Mouse (Mus musculus): Measurements from ENCODE around the gene Pdpk1. TPM values are rescaled to one million over a fixed set of nuclear protein-coding genes. Genes with fewer than 3 reads are reported as not detected.

Pdpk1 gene
- total and polyA plus RNA-seq, 3 experiments, result 24.7 to 62.0 (median 56.4) TPM

GRCm38 (mm10) chr17:24036954-24037353, 113.8 kb downstream of the Pdpk1 start:
- DNase-seq, result peak; percentile 46

- no peak for DNase-seq
These were observed 115.6 kb downstream of the Pdpk1 start for GRCm38 (mm10) chr17:24035087-24035486.

GRCm38 (mm10) chr17:24030551-24030950, 120.2 kb downstream of the Pdpk1 start:
- no peak for DNase-seq

- no peak for DNase-seq
These were observed 121.2 kb downstream of the Pdpk1 start for GRCm38 (mm10) chr17:24029477-24029876.

Other genes starting within 250 kb of the Pdpk1 start
- not detected for gene Dcpp3, start 233.5 kb downstream of the Pdpk1 start, total RNA-seq (2021)
- gene Dcpp3, start 233.5 kb downstream of the Pdpk1 start, polyA plus RNA-seq (2012; rRNA removed), result not detected in 2 replicates
- gene Sbp, start 209.3 kb downstream of the Pdpk1 start, total RNA-seq (2021), result not detected
- not detected in 2 replicates for gene Sbp, start 209.3 kb downstream of the Pdpk1 start, polyA plus RNA-seq (2012; rRNA removed)
- gene Sbpl, start 195.7 kb downstream of the Pdpk1 start, total RNA-seq (2021), result not detected
- not detected in 2 replicates for gene Sbpl, start 195.7 kb downstream of the Pdpk1 start, polyA plus RNA-seq (2012; rRNA removed)
- under 1 TPM; 0.21 to 0.26 TPM for gene Prss30, start 170.4 kb downstream of the Pdpk1 start, total RNA-seq (2021)
- 0.63 and 0.74 TPM in 2 replicates for gene Prss30, start 170.4 kb downstream of the Pdpk1 start, polyA plus RNA-seq (2012; rRNA removed)
- gene Prss22, start 152.8 kb downstream of the Pdpk1 start, total RNA-seq (2021), result not detected
- gene Prss22, start 152.8 kb downstream of the Pdpk1 start, polyA plus RNA-seq (2012; rRNA removed), result not detected in 2 replicates
- under 1 TPM; 0.24 to 0.46 TPM for gene Prss27, start 112.8 kb downstream of the Pdpk1 start, total RNA-seq (2021)
- gene Prss27, start 112.8 kb downstream of the Pdpk1 start, polyA plus RNA-seq (2012; rRNA removed), result 0.58 and 0.68 TPM in 2 replicates
- gene Kctd5, start 77.4 kb downstream of the Pdpk1 start, total RNA-seq (2021), result 10 to 100 TPM; 13.7 to 14.4 TPM
- 13.8 and 14.7 TPM in 2 replicates for gene Kctd5, start 77.4 kb downstream of the Pdpk1 start, polyA plus RNA-seq (2012; rRNA removed)
- 10 to 100 TPM; 30.1 to 42.1 TPM for gene Amdhd2, start 12.8 kb upstream of the Pdpk1 start, total RNA-seq (2021)
- gene Amdhd2, start 12.8 kb upstream of the Pdpk1 start, polyA plus RNA-seq (2012; rRNA removed), result 68.4 and 71.3 TPM in 2 replicates
- gene Atp6v0c, start 18.8 kb upstream of the Pdpk1 start, total RNA-seq (2021), result 100 to 1,000 TPM; 476 to 493 TPM
- gene Atp6v0c, start 18.8 kb upstream of the Pdpk1 start, polyA plus RNA-seq (2012; rRNA removed), result 1,190 and 1,565 TPM in 2 replicates
- 10 to 100 TPM; 13.4 to 17.1 TPM for gene Tbc1d24, start 54.6 kb upstream of the Pdpk1 start, total RNA-seq (2021)
- gene Tbc1d24, start 54.6 kb upstream of the Pdpk1 start, polyA plus RNA-seq (2012; rRNA removed), result 24.6 and 33.5 TPM in 2 replicates
- gene Ntn3, start 58.6 kb upstream of the Pdpk1 start, total RNA-seq (2021), result 1 to 10 TPM; 1.4 to 2.4 TPM
- gene Ntn3, start 58.6 kb upstream of the Pdpk1 start, polyA plus RNA-seq (2012; rRNA removed), result 7.4 and 8.8 TPM in 2 replicates
- 1 to 10 TPM; 7.0 to 7.6 TPM for gene Tedc2, start 69.9 kb upstream of the Pdpk1 start, total RNA-seq (2021)
- gene Tedc2, start 69.9 kb upstream of the Pdpk1 start, polyA plus RNA-seq (2012; rRNA removed), result 7.5 and 7.8 TPM in 2 replicates
- 1 to 10 TPM; 1.8 to 4.0 TPM for gene Ccnf, start 100.6 kb upstream of the Pdpk1 start, total RNA-seq (2021)
- gene Ccnf, start 100.6 kb upstream of the Pdpk1 start, polyA plus RNA-seq (2012; rRNA removed), result 1.9 and 2.0 TPM in 2 replicates
- gene Abca17, start 200.1 kb upstream of the Pdpk1 start, total RNA-seq (2021), result under 1 TPM; 0.09 to 0.10 TPM
- gene Abca17, start 200.1 kb upstream of the Pdpk1 start, polyA plus RNA-seq (2012; rRNA removed), result not detected in 2 replicates
- 10 to 100 TPM; 22.8 to 24.0 TPM for gene Abca3, start 201.0 kb upstream of the Pdpk1 start, total RNA-seq (2021)
- 26.4 and 33.6 TPM in 2 replicates for gene Abca3, start 201.0 kb upstream of the Pdpk1 start, polyA plus RNA-seq (2012; rRNA removed)

Measured in adrenal gland, adult 2 months (tissue).